18 mouse cellular contexts compared by ENCODE assay signal in genomic region chr19:24218291-24218690, GRCm38 (mm10). TPM values are rescaled to one million over a fixed set of nuclear protein-coding genes. Genes with fewer than 3 reads are reported as not detected.
A peak's percentile ranks its signal among the peaks of the same experiment; 100 is the strongest.
DNase-seq lines count a peak whose midpoint lies in the region; ATAC-seq and TF ChIP-seq lines count a peak whose summit lies in the region.
"Had no signal": no experiment of that assay in that cellular context is flagged by ENCODE, and none has a peak within 500 bp of the region (broad histone marks: within the 10 kb centered on the region; RNA-seq: fewer than 3 reads in every experiment).

No protein-coding gene starts in this region.

- H3K4me3 ChIP-seq in gastrocnemius, adult 2 months: no peak overlapping the region
- no peak overlapping the region for H3K4me3 ChIP-seq in liver, adult 2 months (ENCODE audit: insufficient read depth, low read depth, low read length)
- H3K4me3 ChIP-seq in liver, embryonic 12.5 days: no peak overlapping the region
- no peak overlapping the region for H3K4me3 ChIP-seq in cerebellum, adult 2 months (replicated peaks; ENCODE audit: insufficient read depth, low read depth, low read length)
- H3K4me3 ChIP-seq: embryonic facial prominence, embryonic 13.5 days; forebrain, embryonic 10.5 days; liver, embryonic 13.5 days had no signal

- no peaks in the 10 kb centered on the region for H3K9me3 ChIP-seq in liver, embryonic 12.5 days (replicated peaks)
- H3K9me3 ChIP-seq: embryonic facial prominence, embryonic 13.5 days; forebrain, embryonic 10.5 days; liver, embryonic 13.5 days had no signal

- DNase-seq in gastrocnemius, adult 2 months: no peak
- DNase-seq in gastrocnemius, postnatal 36 days: no peak
- DNase-seq in liver, adult 2 months (ENCODE audit: extremely low read depth, low read depth, low spot score): peak; percentile 46
- peak; percentile 37 for DNase-seq in 416B (ENCODE audit: low read depth)
- peak; percentile 66 for DNase-seq in ZHBTc4 (ENCODE audit: low read depth, low spot score)
- no peak for DNase-seq in frontal cortex, postnatal 25 days (ENCODE audit: low spot score in 2 of 2)
- DNase-seq in cerebellum, adult 2 months: no peak
- DNase-seq: adrenal gland, adult 8-10 months; cerebellum, postnatal 25 days; heart, postnatal 36 days; kidney, postnatal 4 days; liver, embryonic 13.5 days; right cerebral cortex, adult 18-20 months; thymus, adult 18-20 months had no signal

- WGBS in liver, adult 2 months: 43% methylated on average over 2 of the region's 2 CpGs
- WGBS in liver, embryonic 12.5 days (ENCODE audit: insufficient replicate concordance): 21% methylated on average over 2 of the region's 2 CpGs
- 54% methylated on average over 2 of the region's 2 CpGs for WGBS in cerebellum, adult 2 months

- H3K79me2 ChIP-seq in liver, adult 2 months (ENCODE audit: control insufficient read depth, insufficient read depth, low read length): peaks cover 35% of the 10 kb centered on the region

- H3K27me3 ChIP-seq in liver, adult 2 months (ENCODE audit: control insufficient read depth, insufficient read depth, low read length): no peaks in the 10 kb centered on the region
- peaks cover 12% of the 10 kb centered on the region for H3K27me3 ChIP-seq in liver, embryonic 12.5 days (replicated peaks)
- no peaks in the 10 kb centered on the region for H3K27me3 ChIP-seq in cerebellum, adult 2 months (ENCODE audit: control insufficient read depth, insufficient read depth, low read length)

- no peak overlapping the region for H3K4me2 ChIP-seq in liver, embryonic 12.5 days
- H3K4me2 ChIP-seq: embryonic facial prominence, embryonic 13.5 days; liver, embryonic 13.5 days had no signal

- H3K9ac ChIP-seq in liver, adult 2 months (ENCODE audit: low read depth, low read length): no peak overlapping the region
- no peak overlapping the region for H3K9ac ChIP-seq in liver, embryonic 12.5 days
- H3K9ac ChIP-seq: embryonic facial prominence, embryonic 13.5 days; liver, embryonic 13.5 days had no signal

- TF ChIP-seq POLR2A in liver, adult 2 months (IDR thresholded peaks at IDR 0.05; ENCODE audit: extremely low read depth, insufficient read depth, low read length): no peak
- TF ChIP-seq POLR2A in cerebellum, adult 2 months (IDR thresholded peaks at IDR 0.05; ENCODE audit: borderline replicate concordance, insufficient read depth, low read length): no peak

- no peaks in the 10 kb centered on the region for H3K4me1 ChIP-seq in liver, adult 2 months (ENCODE audit: control insufficient read depth, insufficient read depth, low read length)
- H3K4me1 ChIP-seq in liver, embryonic 12.5 days: no peaks in the 10 kb centered on the region
- no peaks in the 10 kb centered on the region for H3K4me1 ChIP-seq in cerebellum, adult 2 months (ENCODE audit: control insufficient read depth, insufficient read depth, low read length)
- H3K4me1 ChIP-seq: liver, embryonic 13.5 days had no signal

- TF ChIP-seq CTCF in gastrocnemius, adult 2 months (IDR thresholded peaks at IDR 0.05): peak; percentile 59
- peak; percentile 44 for TF ChIP-seq CTCF in liver, adult 2 months (IDR thresholded peaks at IDR 0.05; ENCODE audit: low read depth, low read length)
- no peak for TF ChIP-seq CTCF in cerebellum, adult 2 months (IDR thresholded peaks at IDR 0.05; ENCODE audit: borderline replicate concordance, insufficient read depth, low read depth, low read length)

- ATAC-seq in liver, embryonic 12.5 days: no peak
- ATAC-seq: inflammation-experienced regulatory T-cells, adult 6 months had no signal

- H3K36me3 ChIP-seq in liver, adult 2 months (ENCODE audit: control insufficient read depth, insufficient read depth, low read length): no peaks in the 10 kb centered on the region
- no peaks in the 10 kb centered on the region for H3K36me3 ChIP-seq in liver, embryonic 12.5 days
- H3K36me3 ChIP-seq: embryonic facial prominence, embryonic 13.5 days; forebrain, embryonic 10.5 days; liver, embryonic 13.5 days had no signal

- no peak overlapping the region for H3K27ac ChIP-seq in gastrocnemius, adult 2 months
- no peak overlapping the region for H3K27ac ChIP-seq in liver, adult 2 months (replicated peaks; ENCODE audit: insufficient read depth, low read depth, low read length)
- no peak overlapping the region for H3K27ac ChIP-seq in liver, embryonic 12.5 days
- no peak overlapping the region for H3K27ac ChIP-seq in cerebellum, adult 2 months (ENCODE audit: insufficient read depth, low read length)
- H3K27ac ChIP-seq: embryonic facial prominence, embryonic 13.5 days; liver, embryonic 13.5 days had no signal

- intact Hi-C loops in gastrocnemius, adult 2 months (cut with DNase I): no loop called here
- intact Hi-C loops in gastrocnemius, postnatal 36 days (cut with DNase I): no loop called here

RNA-seq across cellular contexts. Expression of gene Tjp2, which starts 6.5 kb away (rescaled TPM):
- total RNA-seq in gastrocnemius, adult 2 months (2021): 1 to 10 TPM; 3.5 to 4.9 TPM
- 1 to 10 TPM; 3.5 to 3.7 TPM for total RNA-seq in gastrocnemius, postnatal 36 days (2021)
- 5.8 and 7.1 TPM in 2 replicates for total RNA-seq in liver, adult 2 months (2014; rRNA removed)
- 6.5 and 6.8 TPM in 2 replicates for polyA plus RNA-seq in liver, adult 2 months (2012; rRNA removed)
- 8.7 and 9.1 TPM in 2 replicates for polyA plus RNA-seq in liver, embryonic 12.5 days (2016; fragmentation: Nextera tagmentation; extraction: Ambion mirVana)
- polyA plus RNA-seq in cerebellum, adult 2 months (2012; rRNA removed): 26.5 and 27.7 TPM in 2 replicates

Comparison
In these comparisons a context has a peak if more than half of its experiments do, and no peak if none do; other contexts are left out.
1. DNase-seq: peak in liver, adult 2 months (single experiment), 416B (single experiment) and ZHBTc4 (single experiment); none in gastrocnemius, adult 2 months (single experiment), gastrocnemius, postnatal 36 days (0 of 2), frontal cortex, postnatal 25 days (0 of 2) and cerebellum, adult 2 months (0 of 2).